Mouse (Mus musculus) ES-E14 (cell line): ENCODE data around the gene Lrmda. TPM values are rescaled to one million over a fixed set of nuclear protein-coding genes. Genes with fewer than 3 reads are reported as not detected.

Source experiments
- DNase-seq: peaks from one replicate; pipeline ENCODE4 v3.0.0-alpha.2; 2013; ENCODE audit warnings: low read depth, low spot score
- H3K27ac ChIP-seq: 2 replicates; pipeline ENCODE4 v1.5.1; 2012; ENCODE audit warnings: low read depth, mild to moderate bottlenecking, low read length, moderate library complexity, mixed read lengths; ENCODE audit not compliant: poor library complexity, insufficient read depth, severe bottlenecking
- H3K36me3 ChIP-seq: 2 replicates; pipeline ENCODE4 v1.6.1; 2012; ENCODE audit warnings: mild to moderate bottlenecking, low read length, moderate library complexity, mixed read lengths; ENCODE audit not compliant: control insufficient read depth, poor library complexity, insufficient read depth, severe bottlenecking
- H3K4me1 ChIP-seq, 2 experiments: fragments of 150-350 bp in 1 of 2; sonication (generic) in 1 of 2; 2 replicates each; pipeline ENCODE4 v1.6.1; 2012; ENCODE audit warnings: low read length in 2 of 2, mild to moderate bottlenecking in 1 of 2, mixed read lengths in 1 of 2; ENCODE audit not compliant: control insufficient read depth in 2 of 2, insufficient read depth in 2 of 2, poor library complexity in 1 of 2
- H3K4me3 ChIP-seq, 2 experiments: fragments of 150-350 bp in 1 of 2; sonication (generic) in 1 of 2; 2 replicates each; pipeline ENCODE4 v1.5.1; 2012; ENCODE audit warnings: low read length in 2 of 2, low read depth in 1 of 2, mild to moderate bottlenecking in 1 of 2, mixed read lengths in 1 of 2; ENCODE audit not compliant: insufficient read depth in 1 of 2, poor library complexity in 1 of 2, severe bottlenecking in 1 of 2
- H3K9ac ChIP-seq: 2 replicates; pipeline ENCODE4 v1.6.1; 2012; ENCODE audit warnings: low read depth, mild to moderate bottlenecking, low read length, mixed read lengths; ENCODE audit not compliant: poor library complexity, insufficient read depth, severe bottlenecking
- H3K9me3 ChIP-seq: fragments of 150-350 bp; sonication (generic); 2 replicates; pipeline ENCODE4 v1.6.1; 2012; ENCODE audit warnings: low read depth, mild to moderate bottlenecking, low read length; ENCODE audit not compliant: control insufficient read depth, insufficient read depth
- CHD2 ChIP-seq: IDR thresholded peaks from 2 replicates; pipeline ENCODE4 v1.6.1; 2014; ENCODE audit warnings: mild to moderate bottlenecking, low read depth, low read length, inconsistent platforms
- HCFC1 ChIP-seq: IDR thresholded peaks from 2 replicates; pipeline ENCODE4 v1.6.1; 2012; ENCODE audit warnings: low read length, inconsistent platforms, borderline replicate concordance; ENCODE audit not compliant: insufficient read depth
- MAFK ChIP-seq: IDR thresholded peaks from 2 replicates; pipeline ENCODE4 v1.6.1; 2014; ENCODE audit warnings: mild to moderate bottlenecking, low read depth, low read length, inconsistent platforms; ENCODE audit not compliant: insufficient read depth
- ZC3H11A ChIP-seq: IDR thresholded peaks from 2 replicates; pipeline ENCODE4 v1.6.1; 2012; ENCODE audit warnings: low read depth, mild to moderate bottlenecking, inconsistent platforms, low read length, borderline replicate concordance
- ZNF384 ChIP-seq: IDR thresholded peaks from 2 replicates; pipeline ENCODE4 v1.6.1; 2012; ENCODE audit warnings: low read depth, low read length, inconsistent platforms
- in situ Hi-C, 2 experiments: fragments of 600-800 bp; cut with MboI; formaldehyde crosslinking; loops; one replicate each; pipeline ENCODE4 v1.15.1; 2025; ENCODE audit warnings: low sequenced_read_pairs in 2 of 2, inconsistent platforms in 1 of 2; ENCODE audit not compliant: unreplicated experiment in 2 of 2
- total RNA-seq: library from RNA; depleted of rRNA; stranded (reverse); fragments of 300-350 nt; gene quantifications from 2 replicates; pipeline ENCODE4 v1.2.3, GENCODE M21; 2012

Gene Lrmda
- total RNA-seq, 1 experiment, result 0.22 TPM

- in situ Hi-C loops, result no loop called here
- H3K9me3 ChIP-seq, result no peaks in the 10 kb centered on the region
- H3K9ac ChIP-seq, result no peak overlapping the region
- DNase-seq, result no peak
- no peaks in the 10 kb centered on the region for H3K36me3 ChIP-seq
- TF ChIP-seq HCFC1 (no peak), ZC3H11A (no peak), MAFK (no peak), CHD2 (no peak), ZNF384 (no peak)
- no peaks in the 10 kb centered on the region; a peak in 1 of 4 replicates for H3K4me1 ChIP-seq
- no peak overlapping the region for H3K4me3 ChIP-seq
- no peak overlapping the region for H3K27ac ChIP-seq
These were observed 725.9 kb downstream of the Lrmda start for GRCm38 (mm10) chr14:22745263-22745881.

GRCm38 (mm10) chr14:22745882-22746480, 726.5 kb downstream of the Lrmda start:
- no peak for DNase-seq
- H3K27ac ChIP-seq, result no peak overlapping the region
- in situ Hi-C loops, result no loop called here
- TF ChIP-seq ZC3H11A (no peak), MAFK (no peak), CHD2 (no peak), ZNF384 (no peak), HCFC1 (no peak)
- no peak overlapping the region for H3K4me3 ChIP-seq
- H3K9me3 ChIP-seq, result no peaks in the 10 kb centered on the region
- no peaks in the 10 kb centered on the region; a peak in 1 of 4 replicates for H3K4me1 ChIP-seq
- H3K9ac ChIP-seq, result no peak overlapping the region
- H3K36me3 ChIP-seq, result no peaks in the 10 kb centered on the region

DNA sequence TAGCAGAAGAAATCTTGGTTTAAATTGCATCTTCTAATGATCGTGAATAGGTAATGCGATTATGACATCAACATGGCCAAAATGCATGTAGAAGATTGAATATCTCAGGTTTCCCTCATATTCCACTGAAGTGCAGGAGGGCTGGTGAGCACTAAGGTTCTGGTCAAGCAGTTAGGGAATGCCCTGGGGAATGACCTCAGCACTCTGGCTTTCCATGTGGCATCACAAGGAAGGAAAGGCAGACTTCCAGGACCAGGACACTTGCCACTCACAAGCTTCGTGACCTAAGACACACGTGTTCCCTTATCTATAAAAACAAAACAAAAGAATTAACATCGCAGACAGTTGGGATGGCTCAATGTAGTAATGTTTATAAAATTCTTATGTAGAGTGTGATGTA, 728.3 kb downstream of the Lrmda start:
- Histone ChIP-seq H3K4me3 (no peak overlapping the region), H3K27ac (no peak overlapping the region), H3K4me1 (no peaks in the 10 kb centered on the region; a peak in 1 of 4 replicates), H3K9ac (no peak overlapping the region), H3K36me3 (no peaks in the 10 kb centered on the region), H3K9me3 (no peaks in the 10 kb centered on the region)
- TF ChIP-seq HCFC1, result no peak
- TF ChIP-seq CHD2, result no peak
- TF ChIP-seq MAFK, result no peak
- no peak for TF ChIP-seq ZNF384
- no peak for TF ChIP-seq ZC3H11A
- in situ Hi-C loops, result no loop called here
- DNase-seq, result no peak

GRCm38 (mm10) chr14:22750409-22750808, 730.9 kb downstream of the Lrmda start:
- Histone ChIP-seq H3K27ac (no peak overlapping the region), H3K9ac (no peak overlapping the region), H3K4me1 (no peaks in the 10 kb centered on the region), H3K9me3 (no peaks in the 10 kb centered on the region), H3K4me3 (no peak overlapping the region), H3K36me3 (no peaks in the 10 kb centered on the region)
- no peak for DNase-seq
- in situ Hi-C loops, result no loop called here
- no peak for TF ChIP-seq HCFC1
- no peak for TF ChIP-seq MAFK
- no peak for TF ChIP-seq ZNF384
- TF ChIP-seq ZC3H11A, result no peak
- no peak for TF ChIP-seq CHD2

DNA sequence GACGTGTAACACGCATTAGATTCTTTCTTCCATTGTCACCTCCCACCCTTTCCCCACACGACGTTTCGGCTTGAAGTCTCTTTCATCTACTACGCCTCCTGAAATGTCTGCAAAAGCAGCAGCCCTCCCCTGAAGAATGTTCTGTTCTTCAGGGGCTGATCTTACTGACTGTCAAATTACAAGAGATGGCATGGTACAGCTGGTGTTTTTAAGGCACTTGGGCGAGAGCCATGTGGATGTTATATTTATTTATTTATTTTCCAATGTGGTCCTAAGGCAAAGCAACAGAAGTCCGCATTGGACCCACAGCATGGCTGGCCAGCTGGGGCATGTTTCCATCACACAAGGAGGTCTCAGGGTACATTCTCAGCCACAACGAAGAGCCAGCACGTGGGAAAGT, 731.8 kb downstream of the Lrmda start:
- no peak overlapping the region for H3K4me3 ChIP-seq
- in situ Hi-C loops, result no loop called here
- H3K4me1 ChIP-seq, result no peaks in the 10 kb centered on the region
- no peak for DNase-seq
- TF ChIP-seq ZNF384, result no peak
- no peak for TF ChIP-seq ZC3H11A
- no peak for TF ChIP-seq CHD2
- TF ChIP-seq HCFC1, result no peak
- no peak for TF ChIP-seq MAFK
- H3K36me3 ChIP-seq, result no peaks in the 10 kb centered on the region
- no peaks in the 10 kb centered on the region for H3K9me3 ChIP-seq
- no peak overlapping the region for H3K27ac ChIP-seq
- H3K9ac ChIP-seq, result no peak overlapping the region
